Mouse (Mus musculus): ENCODE results near the gene Mrfap1. TPM values are rescaled to one million over a fixed set of nuclear protein-coding genes. Genes with fewer than 3 reads are reported as not detected.

The Mrfap1 gene
- total RNA-seq, 2 experiments from 2014 or later = 276 to 303 TPM

Other genes with a start within 250 kb of the Mrfap1 start
- gene Tbc1d14, start 203.5 kb downstream of the Mrfap1 start, total RNA-seq (2021) = 10 to 100 TPM; 14.3 to 14.7 TPM
- 10 to 100 TPM; 79.8 to 91.2 TPM for gene D5Ertd579e, start 100.7 kb downstream of the Mrfap1 start, total RNA-seq (2021)
- gene Bloc1s4, start 48.1 kb downstream of the Mrfap1 start, total RNA-seq (2021) = 10 to 100 TPM; 12.9 to 13.0 TPM
- 10 to 100 TPM; 14.3 to 14.6 TPM for gene Man2b2, start 33.9 kb upstream of the Mrfap1 start, total RNA-seq (2021)
- under 1 TPM; 0.17 to 0.18 TPM for gene Ppp2r2c, start 71.7 kb upstream of the Mrfap1 start, total RNA-seq (2021)
- gene Wfs1, start 192.4 kb upstream of the Mrfap1 start, total RNA-seq (2021) = 100 to 1,000 TPM in 1 of 2 experiments, 10 to 100 TPM in 1; 79.0 to 107 TPM